Mouse (Mus musculus) kidney, embryonic 14.5 days (tissue): ENCODE measurements at regions not wholly inside any gene's neighbourhood (a gene's known extent, or its start where the extent isn't known, plus 50 kb on each side); places are given as distances from the start of the nearest gene placed in this dataset.
"Not testable (repeated sequence)": the region's sequence is repeated elsewhere in the genome, so short reads cannot be mapped to it uniquely, and the experiment has no call there.

ENCODE experiments used
- ATAC-seq: fragments of 200-750 bp; cut with Nextera tagmentation; 2 replicates; pipeline ENCODE4 v1.8.0; 2017; ENCODE audit warnings: moderate number of reproducible peaks, mild to moderate bottlenecking, moderate TSS enrichment, moderate library complexity; ENCODE audit not compliant: low FRiP score, low TSS enrichment
- H3K27ac ChIP-seq: fragments of 300-500 bp; sonication (generic); 2 replicates; pipeline ENCODE4 v1.5.1; 2014; ENCODE audit warnings: low read depth, mild to moderate bottlenecking, low read length, moderate library complexity, mixed read lengths
- H3K27me3 ChIP-seq: fragments of 300-500 bp; sonication (generic); 2 replicates; pipeline ENCODE4 v1.6.1; 2014; ENCODE audit warnings: mild to moderate bottlenecking, low read length; ENCODE audit not compliant: control insufficient read depth, insufficient read depth
- H3K36me3 ChIP-seq: fragments of 300-500 bp; sonication (generic); 2 replicates; pipeline ENCODE4 v1.6.1; 2014; ENCODE audit warnings: low read length, mixed read lengths; ENCODE audit not compliant: control insufficient read depth, insufficient read depth
- H3K4me1 ChIP-seq: fragments of 300-500 bp; sonication (generic); 2 replicates; pipeline ENCODE4 v1.6.1; 2014; ENCODE audit warnings: low read length, mixed read lengths; ENCODE audit not compliant: control insufficient read depth, insufficient read depth
- H3K4me2 ChIP-seq: fragments of 300-500 bp; sonication (generic); replicated peaks from 2 replicates; pipeline ENCODE4 v1.6.1; 2014; ENCODE audit warnings: low read depth, mild to moderate bottlenecking, low read length
- H3K4me3 ChIP-seq: fragments of 300-500 bp; sonication (generic); 2 replicates; pipeline ENCODE4 v1.5.1; 2014; ENCODE audit warnings: mild to moderate bottlenecking, low read length
- H3K9ac ChIP-seq: fragments of 300-500 bp; sonication (generic); 2 replicates; pipeline ENCODE4 v1.6.1; 2014; ENCODE audit warnings: low read depth, mild to moderate bottlenecking, low read length, moderate library complexity
- H3K9me3 ChIP-seq: fragments of 300-500 bp; sonication (generic); 2 replicates; pipeline ENCODE4 v1.6.1; 2016; ENCODE audit warnings: low read length; ENCODE audit not compliant: control insufficient read depth
- WGBS: fragments of 180-500 bp; shearing (Covaris S2); extraction: QIAGEN DNeasy Blood & Tissue Kit; methylation state at CpG from one replicate; pipeline ENCODE4 v1.1.7; 2014; 5-methylcytosine and 5-hydroxymethylcytosine counted together

DNA sequence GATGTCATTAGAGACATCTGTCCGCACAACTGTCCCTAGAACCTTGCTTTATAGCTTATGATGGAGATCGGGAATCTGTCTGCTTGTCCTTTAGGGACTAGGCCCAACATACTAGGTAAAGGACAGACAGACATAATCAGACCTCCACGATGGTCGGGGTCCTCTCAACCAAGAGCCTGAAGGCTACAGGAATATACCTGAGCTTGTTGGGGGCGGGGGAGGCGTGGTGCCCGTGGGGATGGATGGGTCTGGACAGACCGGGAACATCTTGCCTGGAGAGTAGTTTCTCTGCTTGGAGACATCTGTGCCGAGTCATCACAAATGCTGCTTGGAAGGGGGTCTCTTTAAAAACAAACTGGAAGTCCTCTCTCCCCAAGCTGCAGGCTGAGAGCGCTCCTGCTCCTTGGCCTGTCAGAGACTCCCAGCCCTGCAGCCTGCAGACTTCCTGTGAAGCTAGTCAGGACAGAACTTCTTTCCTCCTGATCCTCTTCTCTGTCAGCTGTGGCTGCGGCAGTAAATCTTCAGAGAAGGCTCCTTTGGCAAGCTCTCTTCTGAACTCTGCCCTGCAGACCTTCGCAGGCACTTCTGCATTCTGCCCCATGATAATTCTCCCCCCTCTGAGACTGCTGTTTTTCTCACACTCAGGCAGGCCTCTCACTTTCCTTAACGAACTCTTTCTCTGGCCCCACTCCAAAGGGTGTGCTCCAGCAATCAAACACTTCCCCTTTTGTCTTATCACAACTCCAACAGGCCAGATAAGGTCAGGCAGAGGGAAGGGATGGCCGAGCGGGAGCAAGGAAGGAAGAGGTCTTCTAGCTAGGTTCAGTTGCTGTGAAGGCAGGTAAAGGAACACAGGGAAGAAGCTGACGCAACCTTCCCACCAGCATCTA is 143.1 kb upstream of the Cdk6 start:
- Histone ChIP-seq H3K9me3 (no peaks in the 10 kb centered on the region), H3K27me3 (no peaks in the 10 kb centered on the region), H3K4me3 (no peak overlapping the region), H3K36me3 (no peaks in the 10 kb centered on the region), H3K9ac (peak overlapping the region; percentile 18; the same call in 1 of the 2 replicates), H3K4me2 (peak overlapping the region; percentile 4), H3K4me1 (peaks cover 7% of the 10 kb centered on the region; the same call in 1 of the 2 replicates), H3K27ac (peak overlapping the region; percentile 56; the same call in 1 of the 2 replicates)
- WGBS = 36% methylated on average over 16 of the region's 16 CpGs
- peak; percentile 89 for ATAC-seq

DNA sequence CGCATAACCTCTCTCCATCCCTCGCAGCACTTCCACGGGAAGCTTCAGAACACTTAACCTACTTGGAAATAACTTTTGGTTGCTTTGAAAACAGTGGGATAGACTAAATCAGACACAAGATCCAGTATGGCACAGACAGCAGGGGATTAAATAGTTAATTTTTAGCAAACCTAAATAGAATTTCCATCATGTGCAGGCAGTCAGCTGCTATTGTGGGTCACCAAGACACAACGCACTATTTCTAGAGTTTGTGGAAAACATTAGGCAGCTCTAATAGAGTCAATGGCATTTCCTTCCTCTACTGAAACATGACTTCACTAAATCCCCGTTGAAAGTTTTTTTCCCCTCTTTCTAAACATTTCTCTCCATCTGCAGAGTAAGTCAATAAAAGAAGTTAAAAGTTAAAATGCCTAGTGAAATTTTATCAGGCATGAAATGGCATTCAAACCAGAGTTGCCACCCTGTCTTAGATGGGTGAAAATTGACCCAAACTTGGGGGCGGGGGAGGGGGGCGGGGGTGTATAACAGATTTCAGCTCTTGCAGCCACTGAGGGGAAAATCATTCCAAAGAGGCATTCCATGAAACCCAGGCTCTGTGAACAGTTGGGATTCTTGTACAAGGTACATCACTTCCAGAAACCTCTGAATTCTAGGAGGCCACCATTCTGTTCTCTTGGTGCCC is 142.3 kb upstream of the Cdk6 start:
- not testable (repeated sequence) for H3K9ac ChIP-seq, H3K4me1 ChIP-seq, H3K9me3 ChIP-seq, H3K36me3 ChIP-seq, H3K4me3 ChIP-seq, H3K27ac ChIP-seq, H3K27me3 ChIP-seq, H3K4me2 ChIP-seq
- peak; percentile 73 for ATAC-seq
- 35% methylated on average over 7 of the region's 7 CpGs for WGBS

DNA sequence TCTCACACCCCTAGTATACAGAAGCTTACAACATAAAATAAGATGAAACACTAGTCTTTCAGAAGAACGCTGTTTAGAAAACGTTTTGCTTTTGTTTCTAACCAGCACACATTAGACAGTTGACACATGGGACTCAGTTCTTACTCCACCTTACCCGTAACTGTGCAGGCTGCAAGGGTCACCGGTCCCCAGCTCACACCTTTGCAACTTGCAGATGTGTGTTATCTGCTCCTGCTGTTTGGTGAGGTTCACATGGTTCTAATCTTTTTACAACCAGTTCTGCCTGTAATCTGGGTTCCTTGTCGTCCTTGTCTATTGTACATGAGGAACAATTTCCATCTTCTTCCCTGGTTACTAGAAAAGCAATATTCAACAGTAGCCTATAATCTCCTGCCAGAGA is 135.1 kb upstream of the Cdk6 start:
- not testable (repeated sequence) for H3K27ac ChIP-seq, ATAC-seq, H3K4me1 ChIP-seq, H3K9ac ChIP-seq, H3K36me3 ChIP-seq, H3K4me3 ChIP-seq, H3K27me3 ChIP-seq, H3K4me2 ChIP-seq, H3K9me3 ChIP-seq
- WGBS = 67% methylated on average over 5 of the region's 5 CpGs

DNA sequence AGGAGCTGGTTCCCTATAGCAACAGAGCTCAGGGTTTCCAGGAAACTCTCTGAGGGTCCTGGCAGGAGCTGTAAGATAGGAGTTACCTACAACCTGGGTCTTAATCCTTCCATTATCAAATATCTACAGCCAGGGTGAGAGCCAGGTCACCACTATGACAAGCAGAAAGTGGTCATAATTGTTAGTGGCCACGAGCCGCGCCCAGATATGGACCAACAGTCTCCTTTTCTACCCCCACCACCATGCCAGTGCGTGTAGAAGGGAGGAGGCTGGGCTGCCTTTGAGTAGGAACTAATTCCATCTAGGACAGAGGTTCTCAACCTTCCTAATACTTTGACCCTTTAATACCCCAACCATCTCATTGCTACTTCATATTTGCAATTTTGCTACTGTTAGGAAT is 133.0 kb upstream of the Cdk6 start:
- not testable (repeated sequence) for H3K27me3 ChIP-seq, H3K36me3 ChIP-seq, H3K9me3 ChIP-seq, ATAC-seq, H3K4me1 ChIP-seq, H3K9ac ChIP-seq, H3K4me2 ChIP-seq, H3K4me3 ChIP-seq, H3K27ac ChIP-seq
- WGBS = 85% methylated on average over 4 of the region's 4 CpGs

DNA sequence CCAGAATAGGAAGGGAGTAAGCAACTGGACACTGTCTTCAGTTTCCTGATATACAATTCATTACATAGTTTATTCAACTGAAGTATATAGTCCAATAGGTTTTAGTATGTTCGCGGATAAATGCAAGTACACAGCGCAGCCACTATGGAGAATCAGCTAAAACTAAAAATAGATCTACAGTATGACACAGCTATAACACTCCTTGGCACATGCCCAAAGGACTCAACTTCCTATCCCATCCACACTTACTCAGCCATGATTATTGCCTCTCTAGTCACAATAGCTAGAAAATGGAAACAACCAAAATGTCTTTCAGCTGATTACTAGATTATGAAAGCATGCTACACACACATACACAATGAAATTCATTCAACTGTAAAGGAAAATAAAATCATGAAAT is 130.0 kb upstream of the Cdk6 start:
- WGBS = 98% methylated on average over 3 of the region's 3 CpGs
- H3K27ac ChIP-seq = no peak overlapping the region
- H3K4me2 ChIP-seq = no peak overlapping the region
- no peaks in the 10 kb centered on the region for H3K9me3 ChIP-seq
- no peaks in the 10 kb centered on the region for H3K4me1 ChIP-seq
- ATAC-seq = no peak
- no peaks in the 10 kb centered on the region for H3K36me3 ChIP-seq
- H3K27me3 ChIP-seq = no peaks in the 10 kb centered on the region
- H3K9ac ChIP-seq = no peak overlapping the region
- no peak overlapping the region for H3K4me3 ChIP-seq

GRCm38 (mm10) chr5:3216053-3216452 is 125.2 kb upstream of the Cdk6 start:
- Histone ChIP-seq H3K4me3 (no peak overlapping the region), H3K4me1 (no peaks in the 10 kb centered on the region), H3K27ac (no peak overlapping the region), H3K9me3 (no peaks in the 10 kb centered on the region), H3K27me3 (no peaks in the 10 kb centered on the region), H3K9ac (no peak overlapping the region), H3K36me3 (no peaks in the 10 kb centered on the region), H3K4me2 (no peak overlapping the region)
- WGBS = 79% methylated on average over 5 of the region's 5 CpGs
- ATAC-seq = no peak

- WGBS = 52% methylated on average over 4 of the region's 4 CpGs
Observed at GRCm38 (mm10) chr5:3219230-3219629, 122.1 kb upstream of the Cdk6 start.

DNA sequence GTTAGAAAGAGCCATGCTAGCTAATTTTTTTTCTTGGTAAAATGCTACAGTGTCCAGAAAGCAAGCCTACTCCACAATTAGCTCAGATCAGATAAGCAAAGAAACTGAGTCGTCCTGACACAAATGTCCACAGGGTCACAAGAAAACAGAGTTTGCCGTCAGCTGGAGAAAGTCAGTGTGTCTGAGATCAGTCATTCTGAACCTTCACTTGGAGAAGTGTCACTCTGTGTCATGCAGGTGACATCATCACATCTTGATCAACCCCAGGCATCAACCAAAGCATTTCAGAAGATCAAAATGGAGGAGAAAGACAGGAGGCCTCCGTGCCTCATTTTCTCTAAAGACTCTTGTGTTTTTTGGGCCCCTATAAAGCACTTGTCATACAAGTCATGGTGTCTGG is 121.5 kb upstream of the Cdk6 start:
- no peak overlapping the region for H3K4me3 ChIP-seq
- no peak overlapping the region for H3K4me2 ChIP-seq
- H3K9ac ChIP-seq = no peak overlapping the region
- no peaks in the 10 kb centered on the region for H3K9me3 ChIP-seq
- no peaks in the 10 kb centered on the region for H3K27me3 ChIP-seq
- 71% methylated on average over 3 of the region's 3 CpGs for WGBS
- H3K36me3 ChIP-seq = no peaks in the 10 kb centered on the region
- no peak for ATAC-seq
- H3K4me1 ChIP-seq = no peaks in the 10 kb centered on the region
- H3K27ac ChIP-seq = no peak overlapping the region

More at GRCm38 (mm10) chr5:3219230-3219629, 122.1 kb upstream of the Cdk6 start:
- H3K4me1 ChIP-seq = no peaks in the 10 kb centered on the region
- no peak overlapping the region for H3K4me2 ChIP-seq
- no peak overlapping the region for H3K9ac ChIP-seq
- H3K27ac ChIP-seq = no peak overlapping the region
- H3K27me3 ChIP-seq = no peaks in the 10 kb centered on the region
- no peaks in the 10 kb centered on the region for H3K36me3 ChIP-seq
- no peaks in the 10 kb centered on the region for H3K9me3 ChIP-seq
- H3K4me3 ChIP-seq = no peak overlapping the region
- no peak for ATAC-seq

DNA sequence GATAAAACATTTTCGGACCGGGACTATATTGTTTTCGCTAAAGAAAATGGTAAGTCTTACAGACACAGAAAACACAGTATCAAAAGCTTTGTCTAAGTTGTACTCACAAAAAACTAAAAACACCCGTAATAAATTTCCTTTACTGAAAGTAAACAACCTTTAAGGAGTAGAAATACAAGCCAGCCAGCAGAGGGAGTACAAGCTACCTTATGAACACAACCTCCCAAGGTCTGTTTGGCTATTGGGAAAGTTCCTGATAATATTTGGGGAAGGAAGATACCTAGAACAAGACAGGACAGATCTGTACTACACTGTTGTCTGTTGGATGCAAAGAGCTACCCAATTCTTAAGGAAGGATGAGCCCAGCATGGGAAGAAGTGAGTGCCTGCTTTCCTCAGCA is 117.5 kb upstream of the Cdk6 start:
- H3K4me1 ChIP-seq, H3K9ac ChIP-seq, H3K4me2 ChIP-seq, H3K4me3 ChIP-seq, H3K9me3 ChIP-seq, ATAC-seq, H3K36me3 ChIP-seq, H3K27ac ChIP-seq, H3K27me3 ChIP-seq: not testable (repeated sequence)
- WGBS = 76% methylated on average over 4 of the region's 4 CpGs
